Mouse (Mus musculus) limb, embryonic 12.5 days (tissue): ENCODE results near the gene Prr22. TPM values are rescaled to one million over a fixed set of nuclear protein-coding genes. Genes with fewer than 3 reads are reported as not detected.
A peak's percentile ranks its signal among the peaks of the same experiment; 100 is the strongest.

Experiments used
- ATAC-seq: fragments of 200-750 bp; cut with Nextera tagmentation; 2 replicates; pipeline ENCODE4 v1.8.0; 2017; ENCODE audit warnings: low read depth, moderate TSS enrichment; ENCODE audit not compliant: insufficient number of reproducible peaks, insufficient read depth, low FRiP score, low TSS enrichment
- H3K27ac ChIP-seq: fragments of 300-500 bp; sonication (generic); 2 replicates; pipeline ENCODE4 v1.5.1; 2016; ENCODE audit warnings: mild to moderate bottlenecking, moderate library complexity
- H3K27me3 ChIP-seq: fragments of 300-500 bp; sonication (generic); 2 replicates; pipeline ENCODE4 v1.6.1; 2016; ENCODE audit warnings: mild to moderate bottlenecking, moderate library complexity
- H3K36me3 ChIP-seq: fragments of 300-500 bp; sonication (generic); 2 replicates; pipeline ENCODE4 v1.6.1; 2016; ENCODE audit warnings: mild to moderate bottlenecking, moderate library complexity
- H3K4me1 ChIP-seq: fragments of 300-500 bp; sonication (generic); replicated peaks from 2 replicates; pipeline ENCODE4 v1.6.1; 2016
- H3K4me2 ChIP-seq: fragments of 300-500 bp; sonication (generic); 2 replicates; pipeline ENCODE4 v1.6.1; 2016; ENCODE audit warnings: mild to moderate bottlenecking, moderate library complexity
- H3K4me3 ChIP-seq: fragments of 300-500 bp; sonication (generic); replicated peaks from 2 replicates; pipeline ENCODE4 v1.5.1; 2016; ENCODE audit warnings: mild to moderate bottlenecking
- H3K9ac ChIP-seq: fragments of 300-500 bp; sonication (generic); replicated peaks from 2 replicates; pipeline ENCODE4 v1.6.1; 2016; ENCODE audit warnings: mild to moderate bottlenecking, moderate library complexity
- H3K9me3 ChIP-seq: fragments of 300-500 bp; sonication (generic); 2 replicates; pipeline ENCODE4 v1.6.1; 2016; ENCODE audit warnings: mild to moderate bottlenecking, moderate library complexity
- WGBS: fragments of 180-500 bp; shearing (Covaris S2); methylation state at CpG from one replicate; pipeline ENCODE4 v1.1.7; 2016; 5-methylcytosine and 5-hydroxymethylcytosine counted together
- polyA plus RNA-seq: library from polyadenylated mRNA; unstranded; fragments of >200 nt; fragmentation: Nextera tagmentation; extraction: Ambion mirVana; gene quantifications from 2 replicates; pipeline ENCODE4 v1.2.1, GENCODE M21; 2016

Prr22 gene
- polyA plus RNA-seq, 1 experiment from 2014 or later: 1.3 TPM

- no peaks in the 10 kb centered on the region for H3K4me1 ChIP-seq
- H3K27me3 ChIP-seq: no peaks in the 10 kb centered on the region
- H3K4me2 ChIP-seq: no peak overlapping the region
- peaks cover 12% of the 10 kb centered on the region; the same call in 1 of the 2 replicates for H3K36me3 ChIP-seq
- WGBS: 39% methylated on average over 3 of the region's 3 CpGs
- H3K27ac ChIP-seq: no peak overlapping the region
- H3K4me3 ChIP-seq: no peak overlapping the region
- no peak overlapping the region for H3K9ac ChIP-seq
- peaks cover 9% of the 10 kb centered on the region; the same call in 1 of the 2 replicates for H3K9me3 ChIP-seq
- ATAC-seq: no peak
Measured at GRCm38 (mm10) chr17:56778779-56779362, 8.8 kb downstream of the Prr22 start.

- Histone ChIP-seq H3K4me3 (no peak overlapping the region), H3K4me2 (no peak overlapping the region), H3K36me3 (peaks cover 12% of the 10 kb centered on the region; the same call in 1 of the 2 replicates), H3K9me3 (peaks cover 9% of the 10 kb centered on the region; the same call in 1 of the 2 replicates), H3K27me3 (no peaks in the 10 kb centered on the region), H3K9ac (no peak overlapping the region), H3K4me1 (no peaks in the 10 kb centered on the region), H3K27ac (no peak overlapping the region)
- ATAC-seq: no peak
- WGBS: 85% methylated on average over 13 of the region's 13 CpGs
Measured at GRCm38 (mm10) chr17:56780291-56780978, 10.4 kb downstream of the Prr22 start.

- Histone ChIP-seq H3K4me3 (no peak overlapping the region), H3K9ac (no peak overlapping the region), H3K27me3 (no peaks in the 10 kb centered on the region), H3K36me3 (no peaks in the 10 kb centered on the region), H3K4me2 (no peak overlapping the region), H3K4me1 (no peaks in the 10 kb centered on the region), H3K9me3 (no peaks in the 10 kb centered on the region), H3K27ac (no peak overlapping the region)
- 79% methylated on average over 3 of the region's 3 CpGs for WGBS
- ATAC-seq: no peak
Measured at GRCm38 (mm10) chr17:56788886-56789285, 18.8 kb downstream of the Prr22 start.

- H3K27ac ChIP-seq: no peak overlapping the region
- no peak for ATAC-seq
- 82% methylated on average over 6 of the region's 6 CpGs for WGBS
Measured at GRCm38 (mm10) chr17:56789286-56789685, 19.2 kb downstream of the Prr22 start.

GRCm38 (mm10) chr17:56792588-56792987 is 22.5 kb downstream of the Prr22 start:
- Histone ChIP-seq H3K9ac (no peak overlapping the region), H3K9me3 (no peaks in the 10 kb centered on the region), H3K27me3 (no peaks in the 10 kb centered on the region), H3K4me2 (no peak overlapping the region), H3K27ac (no peak overlapping the region), H3K4me1 (no peaks in the 10 kb centered on the region), H3K36me3 (no peaks in the 10 kb centered on the region), H3K4me3 (no peak overlapping the region)
- WGBS: 76% methylated on average over 3 of the region's 3 CpGs
- no peak for ATAC-seq

More at GRCm38 (mm10) chr17:56789286-56789685, 19.2 kb downstream of the Prr22 start:
- Histone ChIP-seq H3K4me3 (no peak overlapping the region), H3K27me3 (no peaks in the 10 kb centered on the region), H3K9me3 (no peaks in the 10 kb centered on the region), H3K36me3 (no peaks in the 10 kb centered on the region), H3K4me1 (no peaks in the 10 kb centered on the region), H3K9ac (no peak overlapping the region), H3K4me2 (no peak overlapping the region)

GRCm38 (mm10) chr17:56793614-56794319 is 23.7 kb downstream of the Prr22 start:
- H3K27me3 ChIP-seq: no peaks in the 10 kb centered on the region
- H3K4me2 ChIP-seq: no peak overlapping the region
- ATAC-seq: no peak
- no peak overlapping the region for H3K4me3 ChIP-seq
- 67% methylated on average over 6 of the region's 6 CpGs for WGBS
- H3K36me3 ChIP-seq: no peaks in the 10 kb centered on the region
- no peak overlapping the region for H3K27ac ChIP-seq
- H3K4me1 ChIP-seq: no peaks in the 10 kb centered on the region
- H3K9me3 ChIP-seq: no peaks in the 10 kb centered on the region
- no peak overlapping the region for H3K9ac ChIP-seq

- ATAC-seq: no peak
- Histone ChIP-seq H3K4me3 (no peak overlapping the region), H3K27ac (no peak overlapping the region), H3K4me1 (no peaks in the 10 kb centered on the region), H3K4me2 (no peak overlapping the region), H3K27me3 (no peaks in the 10 kb centered on the region), H3K9me3 (no peaks in the 10 kb centered on the region), H3K9ac (no peak overlapping the region), H3K36me3 (peaks cover 6% of the 10 kb centered on the region; the same call in 1 of the 2 replicates)
- WGBS: 80% methylated on average over 3 of the region's 3 CpGs
Measured at GRCm38 (mm10) chr17:56799276-56799675, 29.2 kb downstream of the Prr22 start.

- 69% methylated on average over 8 of the region's 8 CpGs for WGBS
- peaks cover 6% of the 10 kb centered on the region; the same call in 1 of the 2 replicates for H3K36me3 ChIP-seq
- no peak for ATAC-seq
- H3K27me3 ChIP-seq: no peaks in the 10 kb centered on the region
- H3K4me3 ChIP-seq: no peak overlapping the region
- no peak overlapping the region for H3K4me2 ChIP-seq
- no peak overlapping the region for H3K9ac ChIP-seq
- H3K9me3 ChIP-seq: no peaks in the 10 kb centered on the region
- no peaks in the 10 kb centered on the region for H3K4me1 ChIP-seq
- H3K27ac ChIP-seq: no peak overlapping the region
Measured at GRCm38 (mm10) chr17:56802065-56802464, 32.0 kb downstream of the Prr22 start.

- no peak overlapping the region for H3K9ac ChIP-seq
- no peak overlapping the region for H3K4me2 ChIP-seq
- no peak overlapping the region for H3K4me3 ChIP-seq
- peaks cover 10% of the 10 kb centered on the region for H3K27me3 ChIP-seq
- ATAC-seq: no peak
- H3K27ac ChIP-seq: no peak overlapping the region
- H3K9me3 ChIP-seq: no peaks in the 10 kb centered on the region
- peaks cover 6% of the 10 kb centered on the region; the same call in 1 of the 2 replicates for H3K36me3 ChIP-seq
- peaks cover 3% of the 10 kb centered on the region for H3K4me1 ChIP-seq
- WGBS: 89% methylated on average over 5 of the region's 5 CpGs
Measured at GRCm38 (mm10) chr17:56804952-56805351, 34.9 kb downstream of the Prr22 start.

GRCm38 (mm10) chr17:56805784-56806183 is 35.7 kb downstream of the Prr22 start:
- Histone ChIP-seq H3K36me3 (peaks cover 6% of the 10 kb centered on the region; the same call in 1 of the 2 replicates), H3K4me1 (peaks cover 11% of the 10 kb centered on the region), H3K9me3 (no peaks in the 10 kb centered on the region), H3K4me2 (no peak overlapping the region), H3K4me3 (no peak overlapping the region), H3K27ac (no peak overlapping the region), H3K27me3 (peaks cover 10% of the 10 kb centered on the region), H3K9ac (peak overlapping the region; percentile 27; the same call in 1 of the 2 replicates)
- 65% methylated on average over 1 of the region's 1 CpGs for WGBS
- ATAC-seq: no peak

GRCm38 (mm10) chr17:56808518-56808917 is 38.5 kb downstream of the Prr22 start:
- ATAC-seq: peak; percentile 67
- H3K4me2 ChIP-seq: no peak overlapping the region
- no peak overlapping the region for H3K4me3 ChIP-seq
- no peak overlapping the region for H3K27ac ChIP-seq
- 10% methylated on average over 9 of the region's 9 CpGs for WGBS
- H3K9ac ChIP-seq: 0 out of 2 replicates have a peak overlapping the region, but pooled peaks have one; percentile 12
- peaks cover 12% of the 10 kb centered on the region for H3K4me1 ChIP-seq
- peaks cover 10% of the 10 kb centered on the region for H3K27me3 ChIP-seq
- H3K9me3 ChIP-seq: no peaks in the 10 kb centered on the region
- no peaks in the 10 kb centered on the region for H3K36me3 ChIP-seq
